Mouse (Mus musculus): ENCODE measurements around the gene Agmat.
A peak's percentile ranks its signal among the peaks of the same experiment; 100 is the strongest.

Agmat gene

DNA sequence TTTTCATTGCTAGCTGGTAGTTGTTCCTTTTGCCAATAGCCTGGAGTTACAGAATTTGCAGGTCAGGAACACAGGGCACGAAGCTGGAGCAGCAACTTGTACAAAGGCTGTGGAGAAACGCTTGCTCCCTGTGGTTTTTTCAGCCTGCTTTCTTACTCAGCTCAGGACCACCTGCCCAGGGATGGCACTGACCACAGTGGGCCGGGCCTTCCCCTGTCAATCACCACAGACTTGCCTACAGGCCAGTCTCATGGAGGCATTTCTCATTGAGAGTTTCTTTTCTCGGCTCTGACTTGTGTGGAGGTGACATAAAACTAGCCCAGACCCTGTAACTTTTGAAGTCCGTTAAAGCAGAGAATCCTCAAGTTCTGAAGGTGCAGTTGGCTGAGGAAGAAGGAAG is 51.1 kb downstream of the Agmat start:
- Histone ChIP-seq H3K27me3 (ENCODE audit: control insufficient read depth, insufficient read depth, low read length, poor library complexity, severe bottlenecking) (no peaks in the 10 kb centered on the region), H3K36me3 (ENCODE audit: control insufficient read depth, insufficient read depth, low read length, poor library complexity, severe bottlenecking) (peaks cover 4% of the 10 kb centered on the region)
- no peak for DNase-seq (ENCODE audit: low read depth, low spot score)

DNA sequence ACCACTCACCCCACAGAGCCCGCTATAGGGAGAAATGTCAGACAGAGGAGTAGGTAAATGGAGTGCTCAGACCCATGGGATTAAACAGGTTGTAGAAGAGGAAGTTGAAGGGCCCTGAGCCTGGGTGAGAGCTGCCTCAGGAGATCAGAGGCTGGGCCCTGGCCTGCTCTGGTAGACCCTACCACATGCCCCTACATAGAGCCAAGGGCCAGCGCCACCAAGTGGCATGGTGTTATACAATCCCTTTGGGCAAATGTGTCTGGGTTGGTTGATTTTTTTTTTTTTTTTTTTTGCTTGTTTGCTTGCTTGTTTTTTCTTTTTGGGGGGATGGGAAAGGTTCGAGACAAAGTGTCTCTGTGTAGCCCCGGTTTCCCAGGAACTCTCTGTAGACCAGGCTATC is 57.6 kb downstream of the Agmat start:
- peak; percentile 41 for DNase-seq (ENCODE audit: low read depth, low spot score)
- Histone ChIP-seq H3K27me3 (ENCODE audit: control insufficient read depth, insufficient read depth, low read length, poor library complexity, severe bottlenecking) (no peaks in the 10 kb centered on the region), H3K36me3 (ENCODE audit: control insufficient read depth, insufficient read depth, low read length, poor library complexity, severe bottlenecking) (peaks cover 3% of the 10 kb centered on the region; the same call in 1 of the 2 replicates)

DNA sequence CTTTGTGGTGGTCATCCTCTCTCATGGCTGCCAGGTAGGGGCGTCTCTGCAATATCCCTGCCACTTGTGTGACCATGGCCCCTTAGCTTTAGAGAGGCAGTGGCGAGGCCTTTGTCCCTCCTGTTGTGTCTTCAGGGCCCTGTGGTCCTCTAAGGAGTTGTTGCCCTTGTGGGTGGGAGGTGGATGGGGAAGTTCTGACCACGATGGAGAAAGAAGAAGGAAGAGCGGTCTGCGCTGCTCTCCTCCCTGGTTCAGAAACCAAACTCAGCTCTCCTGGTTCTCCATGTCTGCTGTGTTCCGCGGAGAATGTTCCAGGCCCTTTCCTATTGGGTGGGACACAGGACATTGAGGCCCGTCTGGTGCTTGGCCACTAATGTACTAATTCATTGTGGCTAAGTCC is 59.4 kb downstream of the Agmat start:
- DNase-seq (ENCODE audit: low read depth, low spot score) = no peak
- H3K27me3 ChIP-seq (ENCODE audit: control insufficient read depth, insufficient read depth, low read length, poor library complexity, severe bottlenecking) = no peaks in the 10 kb centered on the region
- peaks cover 8% of the 10 kb centered on the region; the same call in 1 of the 2 replicates for H3K36me3 ChIP-seq (ENCODE audit: control insufficient read depth, insufficient read depth, low read length, poor library complexity, severe bottlenecking)

Data from splenic B cell, adult 2 months (primary cell).